Mouse (Mus musculus): Measurements from ENCODE around the gene Foxp2.

The Foxp2 gene

GRCm38 (mm10) chr6:14901183-14901970, at the start of gene Foxp2:
Foxp2 (plus strand) TSS chr6:14901349.
- peak; percentile 58 for DNase-seq (ENCODE audit: low read depth, low spot score)

DNA sequence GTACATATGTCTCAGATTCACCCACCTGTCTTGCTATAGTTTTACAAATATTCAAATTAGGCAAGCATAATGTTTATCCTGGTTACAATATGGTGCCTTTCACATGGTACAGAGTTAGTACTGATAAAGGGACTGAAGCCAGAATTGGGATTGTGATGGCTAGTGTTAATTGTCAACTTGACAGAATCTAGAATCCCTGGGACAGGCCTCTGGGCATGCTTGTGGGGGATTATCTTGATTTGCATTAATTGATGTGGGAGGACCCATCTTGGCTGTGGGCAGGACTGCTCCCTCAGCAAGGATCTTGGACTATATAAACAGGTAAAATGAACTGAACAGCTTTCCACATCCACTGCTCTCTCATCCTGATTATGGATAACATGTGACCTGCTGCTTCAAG, 15.9 kb upstream of the Foxp2 start:
- no peak for DNase-seq (ENCODE audit: low read depth, low spot score)

- no peak for DNase-seq (ENCODE audit: low read depth, low spot score)
Measured at GRCm38 (mm10) chr6:14897028-14897427, 4.1 kb upstream of the Foxp2 start.

DNA sequence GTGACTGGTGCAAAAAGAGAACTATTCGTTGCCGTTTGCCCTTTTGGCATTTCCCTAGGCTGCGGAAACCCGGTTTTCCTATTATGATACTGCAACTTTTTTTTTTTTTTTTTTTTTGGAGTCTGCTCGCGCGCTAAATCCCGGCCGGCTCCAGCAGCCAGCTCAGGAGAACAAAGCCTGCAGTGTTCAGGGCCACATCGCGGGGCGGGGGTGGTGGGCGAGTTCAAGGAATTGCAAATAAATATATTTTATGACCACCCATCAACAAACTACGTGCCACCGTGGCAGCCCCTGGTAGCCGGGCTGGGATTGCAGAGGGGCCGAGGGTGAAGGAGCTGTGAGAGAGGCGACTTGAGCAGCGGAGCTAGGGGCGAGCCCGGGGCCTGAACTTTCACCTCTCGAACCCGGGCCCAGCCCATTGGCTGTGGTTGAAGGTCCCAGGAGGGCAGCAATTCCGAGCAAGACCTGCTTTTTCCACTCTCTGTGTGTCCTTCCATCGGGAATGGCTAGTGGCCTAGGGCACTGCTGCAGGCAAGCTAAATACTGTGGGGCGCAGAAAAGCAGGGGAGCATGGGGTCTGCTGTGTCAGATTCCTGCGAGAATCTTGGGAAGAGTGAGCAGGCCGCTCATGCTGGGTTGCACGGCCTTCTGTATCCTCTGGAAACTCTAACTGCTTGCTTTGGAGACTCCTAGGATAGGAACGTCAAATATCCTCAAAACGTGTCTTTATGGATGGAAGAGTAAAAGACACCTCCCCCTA, 2.9 kb upstream of the Foxp2 start:
- DNase-seq (ENCODE audit: low read depth, low spot score) = no peak

- no peak for DNase-seq (ENCODE audit: low read depth, low spot score)
Measured at GRCm38 (mm10) chr6:14899021-14899610, 2.0 kb upstream of the Foxp2 start.

- no peak for DNase-seq (ENCODE audit: low read depth, low spot score)
Measured at GRCm38 (mm10) chr6:14899936-14900578, 1.1 kb upstream of the Foxp2 start.

- DNase-seq (ENCODE audit: low read depth, low spot score) = no peak
Measured at GRCm38 (mm10) chr6:14900579-14901021, 549 bp upstream of the Foxp2 start.

- no peak for DNase-seq (ENCODE audit: low read depth, low spot score)
Measured at GRCm38 (mm10) chr6:14901971-14902670, 972 bp downstream of the Foxp2 start.

GRCm38 (mm10) chr6:14903271-14903965, 2.3 kb downstream of the Foxp2 start:
- DNase-seq (ENCODE audit: low read depth, low spot score) = no peak

GRCm38 (mm10) chr6:14915066-14915465, 13.9 kb downstream of the Foxp2 start:
- no peak for DNase-seq (ENCODE audit: low read depth, low spot score)

GRCm38 (mm10) chr6:14922704-14923103, 21.6 kb downstream of the Foxp2 start:
- DNase-seq (ENCODE audit: low read depth, low spot score) = no peak

GRCm38 (mm10) chr6:14924976-14925489, 23.9 kb downstream of the Foxp2 start:
- DNase-seq (ENCODE audit: low read depth, low spot score) = no peak

DNA sequence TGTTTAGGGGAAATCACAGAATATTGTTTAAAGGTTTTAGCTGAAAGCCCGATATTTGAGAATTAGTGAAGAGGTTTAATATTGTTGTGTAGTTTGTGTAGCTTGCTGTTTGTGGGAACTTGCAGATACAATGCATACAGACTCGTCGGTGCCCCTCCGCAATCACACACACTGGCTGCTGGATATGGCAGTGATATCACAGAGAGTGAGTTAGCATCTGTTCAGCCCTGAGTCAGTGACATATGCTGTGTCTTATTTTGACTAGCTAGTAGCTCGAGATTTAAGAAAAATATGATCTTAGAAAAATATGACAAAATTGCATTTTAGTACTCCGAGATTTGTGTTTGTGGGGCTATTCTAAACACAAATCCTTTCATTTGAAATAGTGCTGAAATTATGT, 49.9 kb downstream of the Foxp2 start:
- DNase-seq (ENCODE audit: low read depth, low spot score) = no peak

- DNase-seq (ENCODE audit: low read depth, low spot score) = no peak
Measured at GRCm38 (mm10) chr6:14952731-14953130, 51.6 kb downstream of the Foxp2 start.

DNA sequence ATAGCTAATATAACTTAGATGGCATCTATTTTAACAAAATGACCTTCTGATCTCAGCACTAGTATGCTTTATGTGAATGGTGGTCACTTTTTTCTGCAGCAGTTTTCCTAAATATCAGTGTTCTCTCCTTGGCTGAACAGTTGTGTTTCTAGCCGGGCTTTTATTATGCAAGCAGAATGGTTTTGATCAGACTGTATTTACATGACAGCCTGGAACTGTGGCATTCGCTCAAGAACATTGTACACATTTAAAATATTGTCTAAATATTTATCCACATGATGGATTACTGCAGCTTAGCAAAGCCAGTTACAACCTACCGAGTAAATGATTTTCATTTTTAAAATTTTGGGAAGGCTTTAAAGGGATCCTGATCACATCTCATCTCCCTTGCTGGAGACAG, 75.9 kb downstream of the Foxp2 start:
- DNase-seq (ENCODE audit: low read depth, low spot score) = no peak

DNA sequence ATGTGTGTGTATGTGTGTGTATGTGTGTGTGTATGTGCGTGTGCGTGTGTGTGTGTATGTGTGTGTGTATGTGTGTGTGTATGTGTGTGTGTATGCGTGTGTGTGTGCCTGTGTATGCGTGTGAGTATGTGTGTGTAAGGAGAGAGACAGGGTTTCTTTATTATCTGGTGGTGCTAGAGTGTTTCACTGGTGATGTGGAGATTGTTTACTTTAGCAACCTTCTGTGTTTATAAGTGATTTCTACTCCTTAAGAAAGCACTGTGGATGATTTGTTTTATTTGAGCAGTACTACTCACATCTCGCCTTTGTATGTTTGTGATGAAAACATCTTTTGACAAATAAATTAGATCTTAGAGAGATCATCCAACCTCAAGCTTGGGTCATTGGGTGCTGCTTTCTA, 77.1 kb downstream of the Foxp2 start:
- DNase-seq (ENCODE audit: low read depth, low spot score) = no peak

GRCm38 (mm10) chr6:15008113-15008512, 107.0 kb downstream of the Foxp2 start:
- DNase-seq (ENCODE audit: low read depth, low spot score) = no peak

DNA sequence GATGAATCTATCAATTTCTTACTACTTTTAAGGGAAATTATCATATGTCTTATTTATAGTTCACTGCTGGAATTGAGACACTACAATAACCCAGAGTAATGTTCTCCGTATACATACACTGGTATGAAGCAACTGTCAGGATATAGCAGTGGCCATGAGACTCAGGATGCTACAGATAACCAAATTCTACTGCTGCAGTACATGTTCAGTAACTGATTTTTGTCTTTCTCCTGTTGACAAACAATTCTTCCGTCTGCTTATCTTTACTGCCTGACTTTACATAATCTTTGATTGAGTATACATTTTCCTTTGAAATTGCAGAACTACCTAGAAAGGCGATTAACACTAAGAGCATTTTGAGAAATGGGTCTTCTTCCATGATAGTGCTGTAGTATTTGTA, 127.3 kb downstream of the Foxp2 start:
- DNase-seq (ENCODE audit: low read depth, low spot score) = no peak

DNA sequence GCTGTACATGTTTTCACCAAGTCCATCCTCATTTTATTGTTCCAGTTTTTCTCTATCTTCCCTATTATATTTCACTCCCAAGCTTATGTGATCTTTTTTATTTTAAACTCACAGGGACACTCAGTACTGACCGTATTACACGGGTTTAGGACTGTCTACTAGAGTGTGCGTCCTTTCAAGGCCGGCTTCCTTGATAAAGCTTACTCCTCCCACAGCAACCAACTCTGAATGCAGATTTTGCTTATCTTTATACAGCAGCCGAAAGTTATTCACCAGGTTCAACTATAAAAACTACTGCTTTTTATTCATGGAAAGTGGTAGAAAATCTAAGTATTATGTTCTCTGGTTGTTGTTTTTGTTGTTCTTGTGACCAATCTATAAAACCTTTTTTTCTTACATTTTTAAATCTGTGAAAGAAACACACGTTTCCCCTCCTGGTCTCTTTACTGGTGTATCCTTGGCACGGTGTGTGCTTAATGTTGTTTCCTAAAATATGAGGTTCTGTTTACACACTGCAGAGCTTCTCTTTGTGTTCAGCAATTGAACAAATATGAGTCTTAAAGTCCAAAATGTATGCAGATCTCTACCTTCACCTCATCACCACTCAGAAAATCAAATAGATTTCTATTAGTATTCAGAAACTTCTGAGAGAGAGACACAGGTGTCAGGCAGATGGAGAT, 128.4 kb downstream of the Foxp2 start:
- DNase-seq (ENCODE audit: low read depth, low spot score) = no peak

- no peak for DNase-seq (ENCODE audit: low read depth, low spot score)
Measured at GRCm38 (mm10) chr6:15063246-15063645, 162.1 kb downstream of the Foxp2 start.
